Comparison of ENCODE assay signal across 27 mouse cellular contexts in genomic region chr11:93126466-93126865, GRCm38 (mm10). TPM values are rescaled to one million over a fixed set of nuclear protein-coding genes. Genes with fewer than 3 reads are reported as not detected.
A peak's percentile ranks its signal among the peaks of the same experiment; 100 is the strongest.
DNase-seq lines count a peak whose midpoint lies in the region; TF ChIP-seq lines count a peak whose summit lies in the region.
"Had no signal": no experiment of that assay in that cellular context is flagged by ENCODE, and none has a peak within 500 bp of the region (broad histone marks: within the 10 kb centered on the region; RNA-seq: fewer than 3 reads in every experiment).

No protein-coding gene starts in this region.

- H3K27ac ChIP-seq in gastrocnemius, adult 2 months = no peak overlapping the region
- H3K27ac ChIP-seq: embryonic facial prominence, embryonic 10.5 days; embryonic facial prominence, embryonic 13.5 days; forebrain, embryonic 12.5 days; forebrain, embryonic 15.5 days; hindbrain, embryonic 12.5 days; hindbrain, embryonic 15.5 days had no signal

- H3K4me3 ChIP-seq in gastrocnemius, adult 2 months = no peak overlapping the region
- H3K4me3 ChIP-seq: embryonic facial prominence, embryonic 10.5 days; embryonic facial prominence, embryonic 13.5 days; erythroblast, embryonic 14.5 days; forebrain, embryonic 12.5 days; forebrain, embryonic 15.5 days; hindbrain, embryonic 12.5 days; hindbrain, embryonic 15.5 days had no signal

- TF ChIP-seq CTCF in gastrocnemius, adult 2 months (IDR thresholded peaks at IDR 0.05) = no peak

- intact Hi-C loops in gastrocnemius, adult 2 months (cut with DNase I) = no loop called here

- peak; percentile 53 for DNase-seq in adrenal gland, adult 2 months
- no peak for DNase-seq in adrenal gland, postnatal 4 days (ENCODE audit: low spot score in 2 of 2)
- peak; percentile 21 for DNase-seq in NIH3T3 (ENCODE audit: low read depth)
- peak; percentile 17 for DNase-seq in adrenal gland, postnatal 14 days
- DNase-seq in gastrocnemius, adult 2 months = no peak
- no peak for DNase-seq in gastrocnemius, postnatal 25 days
- DNase-seq in layer of hippocampus, postnatal 25 days (ENCODE audit: extremely low spot score in 1 of 2, low spot score in 1 of 2) = no peak
- DNase-seq: cerebellum, adult 11 months; cerebellum, adult 9-11 months; cerebellum, postnatal 25 days; gastrocnemius, postnatal 10 days; heart, adult 11 months; kidney, adult 2 months had no signal

RNA-seq across cellular contexts. Expression of gene Car10, which starts 28.6 kb away (rescaled TPM):
- total RNA-seq in adrenal gland, adult 2 months (2021) = under 1 TPM in 1 of 2 experiments, not detected in 1; 0.14 TPM
- 0.07 TPM in 1 of 2 replicates, not detected in the other for polyA plus RNA-seq in adrenal gland, adult 2 months (2012; rRNA removed)
- total RNA-seq in adrenal gland, postnatal 4 days (2021) = 1 to 10 TPM; 1.4 to 1.9 TPM
- 0.37 and 0.60 TPM in 2 replicates for total RNA-seq in adrenal gland, postnatal 14 days (2021)
- not detected for total RNA-seq in gastrocnemius, adult 2 months (2021)
- total RNA-seq in gastrocnemius, postnatal 25 days (2021) = not detected
- 10 to 100 TPM; 28.7 to 32.3 TPM for total RNA-seq in layer of hippocampus, postnatal 25 days (2021)
- total RNA-seq: common myeloid progenitor, adult 5-6 weeks; ES-E14; heart, adult 8-10 months; heart, postnatal 25 days; hematopoietic stem cell, adult 5-6 weeks had no signal
- polyA plus RNA-seq: erythroblast, embryonic 14.5 days; heart, embryonic 14.5 days; heart, postnatal 0 days; kidney, adult 2 months had no signal

Comparison
In these comparisons a context has a peak if more than half of its experiments do, and no peak if none do; other contexts are left out.
1. DNase-seq: peak in adrenal gland, adult 2 months (single experiment), NIH3T3 (single experiment) and adrenal gland, postnatal 14 days (single experiment); none in adrenal gland, postnatal 4 days (0 of 2), gastrocnemius, adult 2 months (single experiment), gastrocnemius, postnatal 25 days (single experiment) and layer of hippocampus, postnatal 25 days (0 of 2).
2. RNA of gene Car10, which starts 28.6 kb away (total RNA-seq): 28.7 to 32.3 TPM in layer of hippocampus, postnatal 25 days; 1.4 to 1.9 TPM in adrenal gland, postnatal 4 days, not detected in gastrocnemius, postnatal 25 days, 0.37 to 0.60 TPM in adrenal gland, postnatal 14 days, 0.14 TPM in adrenal gland, adult 2 months and not detected in gastrocnemius, adult 2 months; every median in the first group is over 10 times any median in the second.